Mouse (Mus musculus) myocyte (in vitro differentiated cells): Measurements from ENCODE around the gene Zfp961. TPM values are rescaled to one million over a fixed set of nuclear protein-coding genes. Genes with fewer than 3 reads are reported as not detected.
"Not testable (repeated sequence)": the region's sequence is repeated elsewhere in the genome, so short reads cannot be mapped to it uniquely, and the experiment has no call there.

Experiments
- H3K27me3 ChIP-seq: one replicate; pipeline ENCODE4 v1.6.1; 2011; ENCODE audit not compliant: control insufficient read depth, insufficient read depth, insufficient read length
- H3K36me3 ChIP-seq: one replicate; pipeline ENCODE4 v1.6.1; 2011; ENCODE audit not compliant: control insufficient read depth, insufficient read depth
- H3K4me2 ChIP-seq: one replicate; pipeline ENCODE4 v1.6.1; 2011; ENCODE audit warnings: low read depth, control low read depth
- H3K4me3 ChIP-seq: one replicate; pipeline ENCODE4 v1.5.1; 2011; ENCODE audit warnings: mild to moderate bottlenecking, control low read depth, moderate library complexity
- H3K79me2 ChIP-seq: one replicate; pipeline ENCODE4 v1.6.1; 2011; ENCODE audit not compliant: control insufficient read depth, insufficient read depth
- H3ac ChIP-seq: one replicate; pipeline ENCODE4 v1.6.1; 2011; ENCODE audit not compliant: control insufficient read depth, insufficient read length
- CEBPB ChIP-seq: IDR thresholded peaks from 2 replicates; pipeline ENCODE4 v1.6.1; 2011; ENCODE audit warnings: mild to moderate bottlenecking, moderate library complexity; ENCODE audit not compliant: poor library complexity, insufficient read depth, severe bottlenecking
- E2F4 ChIP-seq: IDR thresholded peaks from one replicate; pipeline ENCODE4 v1.6.1; 2011; ENCODE audit warnings: mild to moderate bottlenecking, control low read depth, moderate library complexity; ENCODE audit not compliant: insufficient read depth
- MAX ChIP-seq: IDR thresholded peaks from one replicate; pipeline ENCODE4 v1.6.1; 2011; ENCODE audit warnings: low read depth, mild to moderate bottlenecking, control low read depth
- MYOD1 ChIP-seq, 3 experiments: IDR thresholded peaks; one replicate each; pipeline ENCODE4 v1.6.1; 2011; ENCODE audit warnings: control low read depth in 2 of 3, low read depth in 2 of 3, mild to moderate bottlenecking in 2 of 3, moderate library complexity in 1 of 3; ENCODE audit not compliant: insufficient read length in 2 of 3, control insufficient read depth in 1 of 3
- MYOG ChIP-seq, 3 experiments: IDR thresholded peaks; one replicate each; pipeline ENCODE4 v1.6.1; 2011; ENCODE audit warnings: control low read depth in 2 of 3, low read depth in 2 of 3, mild to moderate bottlenecking in 2 of 3; ENCODE audit not compliant: insufficient read length in 2 of 3, control insufficient read depth in 1 of 3, insufficient read depth in 1 of 3
- POLR2A ChIP-seq: IDR thresholded peaks from one replicate; pipeline ENCODE4 v1.6.1; 2011; ENCODE audit warnings: low read depth, mild to moderate bottlenecking, control low read depth, moderate library complexity; ENCODE audit not compliant: insufficient read length
- POLR2AphosphoS2 ChIP-seq: IDR thresholded peaks from one replicate; pipeline ENCODE4 v1.6.1; 2011; ENCODE audit warnings: low read depth, control low read depth; ENCODE audit not compliant: insufficient read length
- REST ChIP-seq: IDR thresholded peaks from one replicate; pipeline ENCODE4 v1.6.1; 2011; ENCODE audit warnings: mild to moderate bottlenecking, control low read depth, moderate library complexity; ENCODE audit not compliant: insufficient read depth, insufficient read length
- SRF ChIP-seq: IDR thresholded peaks from one replicate; pipeline ENCODE4 v1.6.1; 2011; ENCODE audit warnings: low read depth; ENCODE audit not compliant: control insufficient read depth, insufficient read length
- TCF12 ChIP-seq: IDR thresholded peaks from one replicate; pipeline ENCODE4 v1.6.1; 2011; ENCODE audit warnings: mild to moderate bottlenecking, control low read depth; ENCODE audit not compliant: poor library complexity, insufficient read depth, severe bottlenecking
- TCF3 ChIP-seq: IDR thresholded peaks from one replicate; pipeline ENCODE4 v1.6.1; 2011; ENCODE audit warnings: low read depth, control low read depth; ENCODE audit not compliant: insufficient read length
- USF1 ChIP-seq: IDR thresholded peaks from one replicate; pipeline ENCODE4 v1.6.1; 2011; ENCODE audit warnings: low read depth, mild to moderate bottlenecking, control low read depth, moderate library complexity
- polyA plus RNA-seq: library from polyadenylated mRNA; unstranded; fragments of >200 nt; fragmentation: generic; extraction: Trizol; gene quantifications from one replicate; pipeline ENCODE4 v1.2.1, GENCODE M21; 2012; ENCODE audit warnings: missing spikeins

Gene Zfp961
- polyA plus RNA-seq, 1 experiment = 2.7 TPM

DNA sequence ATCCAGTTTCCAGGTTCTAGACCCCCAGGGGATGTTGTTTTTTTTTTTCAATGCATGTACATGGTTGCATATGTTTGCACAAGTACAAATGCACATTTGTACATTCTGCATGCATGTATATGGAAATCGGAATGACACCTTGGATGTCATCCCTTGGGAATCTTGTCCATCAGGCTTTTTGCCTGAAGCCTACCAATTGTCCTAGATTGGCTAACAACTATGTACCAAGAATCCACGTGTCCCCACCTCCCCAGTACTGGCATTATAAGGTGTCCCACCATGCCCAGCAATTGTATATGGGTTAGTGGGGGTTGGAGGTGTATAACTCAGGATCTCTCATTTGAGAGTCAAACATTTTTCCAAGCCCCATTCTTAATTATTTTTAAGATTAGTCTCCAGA, 38.6 kb upstream of the Zfp961 start:
- Histone ChIP-seq H3K4me3 (no peak overlapping the region), H3K79me2 (no peaks in the 10 kb centered on the region), H3K36me3 (no peaks in the 10 kb centered on the region), H3K4me2 (no peak overlapping the region), H3K27me3 (no peaks in the 10 kb centered on the region), H3ac (no peak overlapping the region)
- no peak for TF ChIP-seq SRF
- TF ChIP-seq REST = no peak
- TF ChIP-seq POLR2A = no peak
- TF ChIP-seq TCF12 = no peak
- no peak for TF ChIP-seq MYOG (IDR thresholded peaks at IDR 0.05; ENCODE audit: control insufficient read depth in 1 of 3, insufficient read depth in 1 of 3, insufficient read length in 2 of 3, low read depth in 2 of 3)
- no peak for TF ChIP-seq POLR2AphosphoS2
- no peak for TF ChIP-seq E2F4
- no peak for TF ChIP-seq MYOD1 (IDR thresholded peaks at IDR 0.05; ENCODE audit: control insufficient read depth in 1 of 3, insufficient read length in 2 of 3, low read depth in 2 of 3)
- TF ChIP-seq CEBPB = no peak
- no peak for TF ChIP-seq USF1
- no peak for TF ChIP-seq TCF3
- TF ChIP-seq MAX = no peak

DNA sequence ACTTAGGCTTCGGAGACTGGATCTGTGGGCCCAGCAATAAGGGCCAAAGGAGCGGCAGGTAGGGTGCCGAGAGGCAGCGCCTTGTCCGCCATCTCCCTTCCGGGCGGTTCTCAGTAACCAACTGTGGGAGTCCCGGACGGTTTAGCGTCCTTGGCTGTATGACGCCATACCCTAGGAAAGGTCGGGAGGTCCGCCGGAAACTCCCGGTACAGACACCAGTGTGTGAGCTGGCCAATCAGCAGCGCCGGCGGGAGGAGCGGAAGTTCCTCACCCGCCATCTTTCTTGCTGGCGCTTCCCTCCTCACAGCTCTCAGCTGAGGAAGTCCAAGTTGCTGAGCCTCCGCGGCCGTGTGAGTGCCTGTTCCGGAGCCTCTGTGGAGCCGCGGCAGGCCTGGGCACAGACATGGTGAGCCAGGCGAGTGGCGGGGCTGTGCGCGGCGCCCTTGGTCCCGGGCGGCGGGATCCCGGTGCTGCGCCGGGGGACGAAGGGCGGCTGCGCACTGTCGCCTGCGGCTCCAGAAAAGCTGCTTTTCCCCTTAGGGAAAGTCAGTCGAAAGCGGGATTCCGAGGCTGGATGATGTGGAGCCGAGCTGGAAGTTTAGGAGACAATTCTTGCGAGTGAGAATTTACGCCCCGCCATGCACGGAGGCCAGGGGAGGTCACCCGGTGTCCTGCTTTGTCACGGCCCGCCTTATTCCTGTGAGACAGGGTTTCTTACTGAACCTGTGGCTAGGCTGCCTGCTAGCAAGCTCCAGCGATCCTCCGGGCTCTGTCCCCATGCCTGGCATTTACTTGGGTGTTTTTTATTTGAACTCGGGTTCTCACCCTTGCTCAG, 28.1 kb upstream of the Zfp961 start:
- TF ChIP-seq MYOG (IDR thresholded peaks at IDR 0.05; ENCODE audit: control insufficient read depth in 1 of 3, insufficient read depth in 1 of 3, insufficient read length in 2 of 3, low read depth in 2 of 3) = no peak
- TF ChIP-seq MAX = no peak
- TF ChIP-seq POLR2A = peak; percentile 92
- TF ChIP-seq SRF = peak; percentile 36
- TF ChIP-seq REST = no peak
- TF ChIP-seq POLR2AphosphoS2 = peak; percentile 76

DNA sequence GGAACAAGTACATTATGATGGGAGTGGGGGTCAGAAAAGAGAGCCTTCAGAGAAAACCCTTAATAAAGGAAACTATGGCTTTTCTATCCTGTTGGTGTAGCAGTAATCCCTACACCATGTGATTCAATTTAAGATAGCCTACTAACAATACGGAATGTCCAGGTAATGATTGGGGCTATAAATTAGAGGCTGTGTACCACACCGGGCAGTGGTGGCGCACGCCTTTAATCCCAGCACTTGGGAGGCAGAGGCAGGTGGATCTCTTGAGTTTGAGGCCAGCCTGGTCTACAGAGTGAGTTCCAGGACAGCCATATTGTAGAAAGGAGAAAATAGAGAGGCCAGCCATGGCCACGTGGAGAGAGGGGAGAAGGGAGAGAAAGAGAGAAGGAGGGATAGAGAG, 25.0 kb upstream of the Zfp961 start:
- Histone ChIP-seq H3ac (no peak overlapping the region), H3K79me2 (peaks cover 39% of the 10 kb centered on the region), H3K4me3 (no peak overlapping the region), H3K4me2 (no peak overlapping the region), H3K36me3 (peaks cover 25% of the 10 kb centered on the region), H3K27me3 (no peaks in the 10 kb centered on the region)
- TF ChIP-seq TCF3 (no peak), MAX (no peak), CEBPB (no peak), SRF (no peak)

More for the DNA sequence above, 28.1 kb upstream of the Zfp961 start:
- peaks cover 37% of the 10 kb centered on the region for H3K79me2 ChIP-seq
- H3K36me3 ChIP-seq = peaks cover 8% of the 10 kb centered on the region
- peak overlapping the region; percentile 87 for H3K4me2 ChIP-seq
- H3K27me3 ChIP-seq = no peaks in the 10 kb centered on the region
- H3K4me3 ChIP-seq = peak overlapping the region; percentile 89
- H3ac ChIP-seq = peak overlapping the region; percentile 82

DNA sequence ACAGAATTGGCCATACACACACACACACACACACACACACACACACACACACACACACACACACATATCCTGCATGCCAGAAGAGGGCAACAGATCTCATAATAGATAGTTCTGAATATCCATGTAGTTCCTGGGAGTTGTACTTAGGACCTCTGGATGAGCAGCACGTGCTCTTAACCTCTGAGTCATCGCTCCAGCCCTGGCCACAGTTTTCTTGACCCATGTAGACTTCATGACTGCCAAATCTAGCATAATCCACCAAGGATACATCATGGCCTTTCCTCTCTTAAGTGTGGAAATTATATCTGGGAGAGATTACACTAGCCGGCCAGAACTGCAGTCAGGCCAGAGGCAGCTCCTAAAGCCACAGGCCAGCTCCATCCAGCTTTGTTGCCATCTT, 24.3 kb upstream of the Zfp961 start:
- Histone ChIP-seq H3ac (no peak overlapping the region), H3K4me3 (no peak overlapping the region)
- TF ChIP-seq TCF12 (no peak), MAX (no peak), POLR2A (no peak), REST (no peak), USF1 (no peak), MYOD1 (IDR thresholded peaks at IDR 0.05; ENCODE audit: control insufficient read depth in 1 of 3, insufficient read length in 2 of 3, low read depth in 2 of 3) (no peak), POLR2AphosphoS2 (no peak), SRF (no peak), MYOG (IDR thresholded peaks at IDR 0.05; ENCODE audit: control insufficient read depth in 1 of 3, insufficient read depth in 1 of 3, insufficient read length in 2 of 3, low read depth in 2 of 3) (no peak), CEBPB (no peak), E2F4 (no peak), TCF3 (no peak)

DNA sequence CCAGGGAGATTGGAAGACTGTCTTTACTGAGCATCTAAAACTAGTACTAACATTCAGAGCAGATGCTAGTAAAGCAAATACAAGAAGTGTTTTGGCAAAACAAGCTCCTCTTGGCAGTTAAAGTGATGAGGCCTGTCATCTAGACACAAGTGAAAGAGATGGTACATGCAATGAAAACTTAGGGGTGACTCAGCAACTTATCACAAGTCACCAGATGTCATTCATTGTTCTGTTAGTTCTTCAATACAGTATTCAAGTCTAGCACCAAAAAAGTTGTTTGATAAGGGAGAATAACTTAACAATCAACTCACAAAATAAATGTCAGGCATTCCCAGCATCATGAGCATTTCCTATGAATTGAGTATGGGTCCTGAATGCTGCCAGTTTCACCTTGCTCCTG, 23.1 kb upstream of the Zfp961 start:
- Histone ChIP-seq H3K4me3 (no peak overlapping the region), H3K27me3 (no peaks in the 10 kb centered on the region), H3K36me3 (peaks cover 34% of the 10 kb centered on the region), H3K79me2 (peaks cover 39% of the 10 kb centered on the region), H3K4me2 (no peak overlapping the region), H3ac (no peak overlapping the region)
- TF ChIP-seq SRF = no peak

More for the DNA sequence above, 24.3 kb upstream of the Zfp961 start:
- Histone ChIP-seq H3K4me2 (no peak overlapping the region), H3K79me2 (peaks cover 39% of the 10 kb centered on the region), H3K36me3 (peaks cover 32% of the 10 kb centered on the region), H3K27me3 (no peaks in the 10 kb centered on the region)

DNA sequence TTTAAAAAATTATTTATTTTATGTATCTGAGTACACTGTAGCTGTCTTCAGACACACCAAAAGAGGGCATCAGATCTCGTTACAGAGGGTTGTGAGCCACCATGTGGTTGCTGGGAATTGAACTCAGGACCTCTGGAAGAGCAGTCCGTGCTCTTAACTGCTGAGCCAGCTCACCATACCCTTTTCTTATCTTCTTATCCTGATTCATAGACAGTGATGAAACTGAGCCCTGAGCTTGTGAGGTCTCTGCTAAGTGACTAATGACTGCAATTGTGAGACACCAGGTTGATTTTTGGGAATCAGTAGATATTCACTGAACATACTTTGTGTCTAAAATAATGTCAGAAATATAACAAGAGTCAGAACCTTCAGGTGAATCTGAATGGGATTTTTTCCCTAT, 12.8 kb upstream of the Zfp961 start:
- not testable (repeated sequence) for H3K27me3 ChIP-seq, H3K4me3 ChIP-seq, H3K79me2 ChIP-seq, H3K4me2 ChIP-seq, H3K36me3 ChIP-seq, H3ac ChIP-seq
